Mouse (Mus musculus) layer of hippocampus, adult 9-11 months (tissue): ENCODE results near the gene Psap.

Experiments
- DNase-seq: peaks from one replicate; pipeline ENCODE4 v3.0.0; 2022

Gene Psap

GRCm38 (mm10) chr10:60350077-60350804 lies 72.8 kb downstream of the Psap start:
- DNase-seq: no peak

GRCm38 (mm10) chr10:60350805-60351167 lies 73.4 kb downstream of the Psap start:
- no peak for DNase-seq

DNA sequence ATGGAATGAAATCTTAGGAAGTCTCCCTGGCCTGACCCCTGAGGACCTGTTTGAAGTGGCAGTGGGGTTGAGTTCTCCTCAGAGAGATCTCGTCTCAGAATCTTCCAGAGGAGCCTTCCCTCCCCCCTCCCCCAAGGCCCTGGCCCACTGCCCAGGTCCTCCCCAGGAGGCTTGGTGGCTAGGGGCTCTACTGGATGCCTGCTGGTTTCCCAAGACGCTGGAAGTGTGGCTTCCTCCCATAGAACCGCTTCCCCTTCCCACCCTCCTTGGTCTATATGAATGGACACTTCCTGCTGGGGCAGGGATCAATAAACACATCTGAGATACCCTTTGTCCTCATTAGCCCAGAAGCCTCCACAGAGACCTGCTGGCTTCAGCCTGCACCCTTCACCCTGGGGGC lies 73.8 kb downstream of the Psap start:
- DNase-seq: no peak

- no peak for DNase-seq
Measured at GRCm38 (mm10) chr10:60351761-60352455, 74.5 kb downstream of the Psap start.
